Mouse (Mus musculus) CH12.LX (cell line): ENCODE results near the gene Senp6.

Source experiments
- CHD2 ChIP-seq: IDR thresholded peaks from 2 replicates; pipeline ENCODE4 v1.6.1; 2011; ENCODE audit warnings: low read length, improper control_type of control experiment
- CTCF ChIP-seq, 2 experiments: IDR thresholded peaks in 1 of 2; conservative IDR thresholded peaks in 1 of 2; 2 replicates each; pipeline ENCODE4 v1.5.1; 2011 to 2012; ENCODE audit warnings: low read depth in 2 of 2, low read length in 2 of 2, improper control_type of control experiment in 1 of 2, inconsistent platforms in 1 of 2, mild to moderate bottlenecking in 1 of 2, moderate library complexity in 1 of 2
- ELF1 ChIP-seq: IDR thresholded peaks from 2 replicates; pipeline ENCODE4 v1.6.1; 2014; ENCODE audit warnings: low read depth, mild to moderate bottlenecking, inconsistent platforms, low read length, improper control_type of control experiment
- ETS1 ChIP-seq: conservative IDR thresholded peaks from 2 replicates; pipeline ENCODE4 v1.6.1; 2012; ENCODE audit warnings: low read depth, mild to moderate bottlenecking, inconsistent platforms, low read length, improper control_type of control experiment, moderate library complexity
- MAZ ChIP-seq: IDR thresholded peaks from 2 replicates; pipeline ENCODE4 v1.6.1; 2012; ENCODE audit warnings: low read depth, mild to moderate bottlenecking, inconsistent platforms, low read length, improper control_type of control experiment, moderate library complexity
- MXI1 ChIP-seq: IDR thresholded peaks from 2 replicates; pipeline ENCODE4 v1.6.1; 2011; ENCODE audit warnings: mild to moderate bottlenecking, low read depth, low read length, improper control_type of control experiment
- PAX5 ChIP-seq: IDR thresholded peaks from 2 replicates; pipeline ENCODE4 v1.6.1; 2012; ENCODE audit warnings: low read length, inconsistent platforms, mixed read lengths
- POLR2A ChIP-seq: IDR thresholded peaks from 2 replicates; pipeline ENCODE4 v1.6.1; 2011; ENCODE audit warnings: low read depth, mild to moderate bottlenecking, improper control_type of control experiment, low read length
- SIN3A ChIP-seq: IDR thresholded peaks from 2 replicates; pipeline ENCODE4 v1.6.1; 2012; ENCODE audit warnings: low read length, improper control_type of control experiment, inconsistent platforms
- SMC3 ChIP-seq: IDR thresholded peaks from 2 replicates; pipeline ENCODE4 v1.6.1; 2011; ENCODE audit warnings: low read depth, low read length, improper control_type of control experiment
- UBTF ChIP-seq: IDR thresholded peaks from 2 replicates; pipeline ENCODE4 v1.6.1; 2012; ENCODE audit warnings: low read depth, mild to moderate bottlenecking, inconsistent platforms, low read length, improper control_type of control experiment, moderate library complexity
- USF1 ChIP-seq: IDR thresholded peaks from 2 replicates; pipeline ENCODE4 v1.6.1; 2014; ENCODE audit warnings: low read depth, mild to moderate bottlenecking, inconsistent platforms, low read length, improper control_type of control experiment
- ZC3H11A ChIP-seq: IDR thresholded peaks from 2 replicates; pipeline ENCODE4 v1.6.1; 2012; ENCODE audit warnings: low read depth, mild to moderate bottlenecking, inconsistent platforms, low read length, improper control_type of control experiment
- ZNF384 ChIP-seq: IDR thresholded peaks from 2 replicates; pipeline ENCODE4 v1.6.1; 2012; ENCODE audit warnings: low read depth, low read length, improper control_type of control experiment, inconsistent platforms

GRCm38 (mm10) chr9:80026581-80027021 lies 40.1 kb upstream of the Senp6 start:
- TF ChIP-seq CHD2: no peak
- TF ChIP-seq POLR2A: no peak
- TF ChIP-seq ETS1: no peak
- no peak for TF ChIP-seq ZNF384
- no peak for TF ChIP-seq SMC3
- no peak for TF ChIP-seq CTCF (conservative IDR thresholded peaks at IDR 0.05 in 1 of 2, IDR thresholded peaks at IDR 0.05 in 1 of 2; ENCODE audit: low read depth in 2 of 2, low read length in 2 of 2)
- no peak for TF ChIP-seq USF1
- no peak for TF ChIP-seq ELF1
- no peak for TF ChIP-seq SIN3A
- no peak for TF ChIP-seq MAZ
- TF ChIP-seq UBTF: no peak
- TF ChIP-seq ZC3H11A: no peak
- no peak for TF ChIP-seq PAX5
- TF ChIP-seq MXI1: no peak
